Mouse (Mus musculus): ENCODE data around the gene Jrkl. TPM values are rescaled to one million over a fixed set of nuclear protein-coding genes. Genes with fewer than 3 reads are reported as not detected.
A peak's percentile ranks its signal among the peaks of the same experiment; 100 is the strongest.

The Jrkl gene
- total and polyA plus RNA-seq, 2 experiments from 2014 or later = 4.2 to 4.3 TPM

- ATAC-seq (ENCODE audit: low FRiP score) = peak; percentile 52; the same call in 1 of the 2 replicates
- TF ChIP-seq CTCF (IDR thresholded peaks at IDR 0.05) = peak; percentile 85
- WGBS = 0% methylated on average over 4 of the region's 4 CpGs
- DNase-seq (ENCODE audit: low spot score) = peak; percentile 93
- Histone ChIP-seq H3K9ac (replicated peaks; ENCODE audit: low read length, poor library complexity, severe bottlenecking) (no peak overlapping the region), H3K9me3 (ENCODE audit: low read length) (no peaks in the 10 kb centered on the region), H3K27me3 (ENCODE audit: insufficient read depth, low read length) (no peaks in the 10 kb centered on the region), H3K4me2 (ENCODE audit: low read depth, low read length, poor library complexity, severe bottlenecking) (no peak overlapping the region), H3K27ac (ENCODE audit: low read depth, low read length) (no peak overlapping the region), H3K36me3 (ENCODE audit: insufficient read depth, low read length) (no peaks in the 10 kb centered on the region), H3K4me3 (ENCODE audit: low read depth, low read length) (no peak overlapping the region), H3K4me1 (ENCODE audit: insufficient read depth, low read length) (no peaks in the 10 kb centered on the region)
These were observed 50.4 kb downstream of the Jrkl start for GRCm38 (mm10) chr9:13195268-13195667.

- Histone ChIP-seq H3K27ac (ENCODE audit: low read depth, low read length) (no peak overlapping the region), H3K4me3 (ENCODE audit: low read depth, low read length) (no peak overlapping the region), H3K27me3 (ENCODE audit: insufficient read depth, low read length) (no peaks in the 10 kb centered on the region), H3K4me2 (ENCODE audit: low read depth, low read length, poor library complexity, severe bottlenecking) (no peak overlapping the region), H3K9me3 (ENCODE audit: low read length) (no peaks in the 10 kb centered on the region), H3K4me1 (ENCODE audit: insufficient read depth, low read length) (no peaks in the 10 kb centered on the region), H3K9ac (replicated peaks; ENCODE audit: low read length, poor library complexity, severe bottlenecking) (no peak overlapping the region), H3K36me3 (ENCODE audit: insufficient read depth, low read length) (no peaks in the 10 kb centered on the region)
- DNase-seq (ENCODE audit: low spot score) (no peak), ATAC-seq (ENCODE audit: low FRiP score) (no peak)
- no peak for TF ChIP-seq CTCF (IDR thresholded peaks at IDR 0.05)
- WGBS = 90% methylated on average over 4 of the region's 4 CpGs
These were observed 51.0 kb downstream of the Jrkl start for GRCm38 (mm10) chr9:13194619-13195018.

Other genes starting within 250 kb of the Jrkl start
- gene Ccdc82, start 1.1 kb upstream of the Jrkl start, total RNA-seq (2014; rRNA removed) = 20.2 and 25.1 TPM in 2 replicates
- gene Ccdc82, start 1.1 kb upstream of the Jrkl start, polyA plus RNA-seq (2015; fragmentation: Nextera tagmentation; extraction: Ambion mirVana) = 9.6 and 11.8 TPM in 2 replicates
- 9.2 and 11.0 TPM in 2 replicates for gene Maml2, start 52.1 kb upstream of the Jrkl start, total RNA-seq (2014; rRNA removed)
- 9.1 TPM in 2 replicates for gene Maml2, start 52.1 kb upstream of the Jrkl start, polyA plus RNA-seq (2015; fragmentation: Nextera tagmentation; extraction: Ambion mirVana)
- not detected in 2 replicates for gene Gm17571, start 200.9 kb upstream of the Jrkl start, total RNA-seq (2014; rRNA removed)
- gene Gm17571, start 200.9 kb upstream of the Jrkl start, polyA plus RNA-seq (2015; fragmentation: Nextera tagmentation; extraction: Ambion mirVana) = not detected in 2 replicates